Mouse (Mus musculus): ENCODE data around the gene Defb21. TPM values are rescaled to one million over a fixed set of nuclear protein-coding genes. Genes with fewer than 3 reads are reported as not detected.

Defb21 gene
- polyA plus RNA-seq, 1 experiment from 2014 or later: not detected

DNA sequence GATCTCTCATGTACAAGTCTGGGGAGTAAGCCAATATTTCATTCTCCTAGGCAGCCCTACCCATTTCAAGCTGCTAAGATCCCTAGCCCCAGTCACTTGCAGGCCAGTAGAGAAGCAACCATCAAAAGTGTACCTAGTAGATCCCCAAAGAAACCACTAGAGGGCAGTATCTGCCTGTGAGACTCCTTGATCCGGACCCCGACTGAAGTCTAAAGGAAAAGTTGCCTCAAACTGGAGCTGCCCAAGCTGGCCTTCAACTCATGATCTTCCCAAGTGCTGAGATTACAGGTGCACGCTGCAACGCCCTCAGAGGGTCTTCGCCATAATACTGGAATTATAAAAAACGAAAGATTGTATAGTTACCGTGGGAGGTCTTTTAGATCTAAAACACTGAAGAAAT lies 43.0 kb downstream of the Defb21 start:
- H3K9me3 ChIP-seq: no peaks in the 10 kb centered on the region
- 11% methylated on average over 7 of the region's 7 CpGs for WGBS
- H3K27me3 ChIP-seq (ENCODE audit: insufficient read depth, poor library complexity, severe bottlenecking): no peaks in the 10 kb centered on the region
- peaks cover 12% of the 10 kb centered on the region for H3K4me1 ChIP-seq (replicated peaks)
- H3K36me3 ChIP-seq: no peaks in the 10 kb centered on the region
- H3K27ac ChIP-seq: no peak overlapping the region
- DNase-seq (ENCODE audit: low spot score): peak; percentile 52
- H3K4me3 ChIP-seq: no peak overlapping the region

DNA sequence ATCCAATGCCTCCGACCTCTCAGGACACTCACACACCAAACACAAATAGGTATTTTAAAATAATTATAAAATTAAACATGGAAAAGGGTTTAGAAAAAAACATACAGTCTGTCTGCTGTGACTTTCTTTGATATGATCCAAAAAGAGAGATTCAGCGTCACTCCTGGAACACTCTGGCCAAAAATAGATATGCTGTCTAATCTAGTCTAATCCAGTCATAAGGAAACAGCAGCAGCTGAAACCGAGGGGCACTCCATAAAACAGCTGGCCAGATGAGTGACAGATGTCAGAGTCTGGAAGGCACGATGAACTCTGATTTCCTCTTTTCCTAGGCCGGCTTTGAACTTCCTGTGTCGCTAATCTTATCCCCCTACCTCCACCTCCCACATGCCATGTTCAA lies 43.9 kb downstream of the Defb21 start:
- WGBS: 87% methylated on average over 6 of the region's 6 CpGs
- Histone ChIP-seq H3K36me3 (no peaks in the 10 kb centered on the region), H3K9me3 (no peaks in the 10 kb centered on the region), H3K4me3 (no peak overlapping the region), H3K27ac (no peak overlapping the region), H3K4me1 (replicated peaks) (peaks cover 12% of the 10 kb centered on the region), H3K27me3 (ENCODE audit: insufficient read depth, poor library complexity, severe bottlenecking) (no peaks in the 10 kb centered on the region)
- DNase-seq (ENCODE audit: low spot score): no peak

DNA sequence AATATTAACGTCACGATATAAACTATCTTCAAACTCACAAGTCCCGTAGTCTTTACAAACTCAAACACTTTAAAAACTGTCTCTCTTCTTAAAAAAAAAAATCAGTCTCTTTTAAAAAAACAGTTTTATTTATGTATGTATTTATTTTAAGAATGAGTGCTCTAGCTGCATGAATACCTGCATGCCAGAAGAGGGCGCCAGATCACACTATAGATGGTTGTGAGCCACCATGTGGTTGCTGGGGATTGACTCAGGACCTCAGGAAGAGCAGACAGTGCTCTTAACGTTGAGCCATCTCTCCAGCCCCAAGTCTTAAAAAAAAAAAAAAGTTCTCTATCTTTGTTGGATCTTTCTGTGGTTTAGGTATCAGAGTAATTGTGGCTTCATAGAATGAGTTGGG lies 44.8 kb downstream of the Defb21 start:
- no peak overlapping the region for H3K4me3 ChIP-seq
- no peaks in the 10 kb centered on the region for H3K27me3 ChIP-seq (ENCODE audit: insufficient read depth, poor library complexity, severe bottlenecking)
- WGBS: 59% methylated on average over 5 of the region's 5 CpGs
- H3K9me3 ChIP-seq: no peaks in the 10 kb centered on the region
- no peaks in the 10 kb centered on the region for H3K36me3 ChIP-seq
- H3K27ac ChIP-seq: no peak overlapping the region
- peaks cover 5% of the 10 kb centered on the region; the same call in 1 of the 2 replicates for H3K4me1 ChIP-seq (replicated peaks)
- DNase-seq (ENCODE audit: low spot score): no peak

DNA sequence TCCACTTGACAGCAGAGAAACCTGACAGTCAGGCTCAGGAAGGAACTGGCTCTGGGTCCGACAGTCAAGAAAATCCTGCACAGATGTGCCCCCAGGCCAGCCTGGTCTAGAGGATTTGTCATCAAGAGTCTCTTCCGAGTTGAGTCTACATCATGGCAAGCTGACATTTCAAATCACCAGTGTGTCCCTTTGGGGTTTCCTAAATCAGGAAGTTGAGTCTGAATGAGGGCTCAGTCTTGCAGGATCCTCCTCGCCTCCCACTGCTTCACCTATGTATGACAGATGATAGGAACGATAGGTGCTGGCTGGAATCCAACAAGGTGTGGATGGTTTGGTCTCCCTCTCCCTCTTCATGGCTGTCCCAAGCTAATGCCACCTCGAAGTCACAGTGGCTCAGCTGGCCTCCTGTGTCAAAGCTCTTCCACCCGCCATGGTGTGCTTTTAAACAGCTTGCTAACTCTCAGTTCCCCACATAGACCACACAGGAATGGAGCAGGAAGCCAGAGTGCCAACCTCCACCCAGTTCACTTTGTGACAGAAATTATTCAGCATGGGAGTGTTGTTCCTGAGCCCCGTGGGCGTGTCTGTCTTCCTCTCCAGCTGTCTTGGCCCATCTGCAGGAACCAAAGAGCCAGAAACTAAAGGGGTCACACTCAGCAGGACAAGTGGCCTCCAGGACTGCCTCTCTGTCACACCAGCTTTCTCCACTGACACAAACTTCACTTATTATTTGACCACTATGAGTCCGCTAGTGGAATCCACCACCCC lies 48.0 kb downstream of the Defb21 start:
- peaks cover 22% of the 10 kb centered on the region for H3K27me3 ChIP-seq (ENCODE audit: insufficient read depth, poor library complexity, severe bottlenecking)
- DNase-seq (ENCODE audit: low spot score): no peak
- WGBS: 80% methylated on average over 9 of the region's 9 CpGs
- no peaks in the 10 kb centered on the region for H3K9me3 ChIP-seq
- H3K27ac ChIP-seq: no peak overlapping the region
- no peak overlapping the region for H3K4me3 ChIP-seq
- H3K4me1 ChIP-seq (replicated peaks): peaks cover 9% of the 10 kb centered on the region
- H3K36me3 ChIP-seq: no peaks in the 10 kb centered on the region

DNA sequence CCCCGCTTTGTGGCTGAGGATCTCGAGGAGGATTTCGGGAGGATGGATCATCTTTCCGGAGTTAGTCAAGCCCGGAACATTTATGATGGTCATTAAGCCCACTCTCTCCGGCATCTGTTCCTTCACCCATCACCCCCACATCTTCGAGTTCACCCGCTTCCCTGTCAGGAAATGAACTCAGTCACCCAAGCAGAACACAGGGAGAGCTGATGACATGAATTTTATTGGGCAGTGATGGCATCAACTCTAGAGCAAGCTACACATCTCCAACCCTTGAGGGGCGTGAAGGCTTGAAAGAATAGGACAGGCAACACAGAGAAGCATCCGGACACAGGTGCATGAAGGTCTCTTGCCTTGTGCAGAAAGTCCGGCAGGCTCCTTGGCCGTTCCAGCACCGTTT lies 49.6 kb downstream of the Defb21 start:
- Histone ChIP-seq H3K27ac (no peak overlapping the region), H3K27me3 (ENCODE audit: insufficient read depth, poor library complexity, severe bottlenecking) (peaks cover 38% of the 10 kb centered on the region), H3K9me3 (no peaks in the 10 kb centered on the region), H3K36me3 (no peaks in the 10 kb centered on the region), H3K4me3 (no peak overlapping the region), H3K4me1 (replicated peaks) (peaks cover 22% of the 10 kb centered on the region)
- DNase-seq (ENCODE audit: low spot score): no peak
- WGBS: 91% methylated on average over 13 of the region's 13 CpGs

DNA sequence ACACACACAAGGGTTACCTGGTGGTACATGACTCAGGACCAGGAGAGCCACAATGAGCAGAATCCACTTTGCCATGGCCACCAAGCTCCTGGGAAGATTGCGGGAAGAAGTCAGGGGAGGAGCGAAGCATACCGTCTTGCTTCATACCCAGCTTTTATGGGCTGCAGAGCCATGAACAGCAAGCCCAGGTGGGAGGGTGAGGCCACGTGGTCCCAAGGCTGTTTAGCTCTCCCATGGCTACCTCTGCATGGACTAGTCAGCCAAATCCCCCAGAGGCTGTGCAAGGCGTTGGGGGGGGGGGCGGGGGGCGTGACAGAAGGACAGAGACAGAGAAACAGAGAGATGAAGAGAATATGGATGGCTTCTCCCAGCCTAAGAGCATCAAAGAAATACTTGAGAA lies 50.4 kb downstream of the Defb21 start, which contains the start of gene Defb25:
Defb25 (minus strand) TSS at position 101 of the 400 bp plus-strand sequence.
- DNase-seq (ENCODE audit: low spot score): no peak
- 85% methylated on average over 7 of the region's 7 CpGs for WGBS

More for the DNA sequence above, 50.4 kb downstream of the Defb21 start, which contains the start of gene Defb25:
- H3K27me3 ChIP-seq (ENCODE audit: insufficient read depth, poor library complexity, severe bottlenecking): peaks cover 46% of the 10 kb centered on the region
- no peak within 1 kb of the TSS for H3K4me3 ChIP-seq
- H3K36me3 ChIP-seq: no peaks in the 10 kb centered on the region
- H3K9me3 ChIP-seq: no peaks in the 10 kb centered on the region
- no peak within 1 kb of the TSS for H3K27ac ChIP-seq
- peaks cover 30% of the 10 kb centered on the region for H3K4me1 ChIP-seq (replicated peaks)

Other genes with a start within 250 kb of the Defb21 start
- gene Rbck1, start 240.1 kb upstream of the Defb21 start, polyA plus RNA-seq (2016; fragmentation: Nextera tagmentation; extraction: Ambion mirVana): 91.4 and 93.2 TPM in 2 replicates
- gene Trib3, start 228.7 kb upstream of the Defb21 start, polyA plus RNA-seq (2016; fragmentation: Nextera tagmentation; extraction: Ambion mirVana): 1.3 and 3.0 TPM in 2 replicates
- gene Nrsn2, start 196.1 kb upstream of the Defb21 start, polyA plus RNA-seq (2016; fragmentation: Nextera tagmentation; extraction: Ambion mirVana): 1.4 and 5.1 TPM in 2 replicates
- 9.5 and 11.1 TPM in 2 replicates for gene Sox12, start 174.7 kb upstream of the Defb21 start, polyA plus RNA-seq (2016; fragmentation: Nextera tagmentation; extraction: Ambion mirVana)
- gene Zcchc3, start 157.7 kb upstream of the Defb21 start, polyA plus RNA-seq (2016; fragmentation: Nextera tagmentation; extraction: Ambion mirVana): 45.9 and 47.9 TPM in 2 replicates
- gene 6820408C15Rik, start 157.2 kb upstream of the Defb21 start, polyA plus RNA-seq (2016; fragmentation: Nextera tagmentation; extraction: Ambion mirVana): 1.3 and 3.3 TPM in 2 replicates
- not detected in 2 replicates for gene Defb23, start 108.1 kb upstream of the Defb21 start, polyA plus RNA-seq (2016; fragmentation: Nextera tagmentation; extraction: Ambion mirVana)
- gene Defb20, start 95.7 kb upstream of the Defb21 start, polyA plus RNA-seq (2016; fragmentation: Nextera tagmentation; extraction: Ambion mirVana): not detected in 2 replicates
- gene Defb22, start 82.6 kb upstream of the Defb21 start, polyA plus RNA-seq (2016; fragmentation: Nextera tagmentation; extraction: Ambion mirVana): not detected in 2 replicates
- not detected in 2 replicates for gene Defb26, start 61.1 kb upstream of the Defb21 start, polyA plus RNA-seq (2016; fragmentation: Nextera tagmentation; extraction: Ambion mirVana)
- gene Defb28, start 54.5 kb upstream of the Defb21 start, polyA plus RNA-seq (2016; fragmentation: Nextera tagmentation; extraction: Ambion mirVana): not detected in 2 replicates
- gene Defb29, start 32.6 kb upstream of the Defb21 start, polyA plus RNA-seq (2016; fragmentation: Nextera tagmentation; extraction: Ambion mirVana): not detected in 2 replicates
- gene Gm17416, start 3.4 kb upstream of the Defb21 start, polyA plus RNA-seq (2016; fragmentation: Nextera tagmentation; extraction: Ambion mirVana): not detected in 2 replicates
- not detected in 2 replicates for gene Defb19, start 7.6 kb downstream of the Defb21 start, polyA plus RNA-seq (2016; fragmentation: Nextera tagmentation; extraction: Ambion mirVana)
- not detected in 2 replicates for gene Defb45, start 26.7 kb downstream of the Defb21 start, polyA plus RNA-seq (2016; fragmentation: Nextera tagmentation; extraction: Ambion mirVana)
- not detected in 2 replicates for gene Defb36, start 31.6 kb downstream of the Defb21 start, polyA plus RNA-seq (2016; fragmentation: Nextera tagmentation; extraction: Ambion mirVana)
- not detected in 2 replicates for gene Defb25, start 50.3 kb downstream of the Defb21 start, polyA plus RNA-seq (2016; fragmentation: Nextera tagmentation; extraction: Ambion mirVana)
- 0.35 and 0.37 TPM in 2 replicates for gene Rem1, start 54.2 kb downstream of the Defb21 start, polyA plus RNA-seq (2016; fragmentation: Nextera tagmentation; extraction: Ambion mirVana)
- gene H13, start 96.7 kb downstream of the Defb21 start, polyA plus RNA-seq (2016; fragmentation: Nextera tagmentation; extraction: Ambion mirVana): 103 and 134 TPM in 2 replicates
- 41.1 and 48.7 TPM in 2 replicates for gene Mcts2, start 114.3 kb downstream of the Defb21 start, polyA plus RNA-seq (2016; fragmentation: Nextera tagmentation; extraction: Ambion mirVana)
- 168 and 176 TPM in 2 replicates for gene Id1, start 163.5 kb downstream of the Defb21 start, polyA plus RNA-seq (2016; fragmentation: Nextera tagmentation; extraction: Ambion mirVana)
- gene Cox4i2, start 181.4 kb downstream of the Defb21 start, polyA plus RNA-seq (2016; fragmentation: Nextera tagmentation; extraction: Ambion mirVana): 5.0 and 5.1 TPM in 2 replicates